Mouse (Mus musculus): ENCODE results near the gene Peg10. TPM values are rescaled to one million over a fixed set of nuclear protein-coding genes. Genes with fewer than 3 reads are reported as not detected.
"Not testable (repeated sequence)": the region's sequence is repeated elsewhere in the genome, so short reads cannot be mapped to it uniquely, and the experiment has no call there.

Peg10 gene
- total RNA-seq, 2 experiments from 2014 or later = 10.7 to 11.6 TPM

GRCm38 (mm10) chr6:4746036-4746695 is 940 bp upstream of the Peg10 start:
- DNase-seq (ENCODE audit: extremely low spot score in 1 of 2, low spot score in 2 of 2) = peak in 1 of 2 experiments; percentile 45
- intact Hi-C loops (cut with DNase I) = loop anchor here (5.0 to 10.0 kb wide), 4 partner anchors 159 to 1231 kb away; partner anchors contain the start of gene Ppp1r9a

- intact Hi-C loops (cut with DNase I) = loop anchor here (5.0 to 10.0 kb wide), 4 partner anchors 157 to 1233 kb away; partner anchors contain the start of gene Ppp1r9a
- DNase-seq (ENCODE audit: extremely low spot score in 1 of 2, low spot score in 2 of 2) = peak; percentile 35 to 40
These were observed 785 bp downstream of the Peg10 start for GRCm38 (mm10) chr6:4747677-4748505.

- DNase-seq (ENCODE audit: extremely low spot score in 1 of 2, low spot score in 2 of 2) = no peak
- intact Hi-C loops (cut with DNase I) = loop anchor here (5.0 to 10.0 kb wide), 4 partner anchors 156 to 1234 kb away; partner anchors contain the start of gene Ppp1r9a
These were observed 1.4 kb downstream of the Peg10 start for GRCm38 (mm10) chr6:4748506-4748961.

GRCm38 (mm10) chr6:4749091-4749490 is 2.0 kb downstream of the Peg10 start:
- DNase-seq (ENCODE audit: extremely low spot score in 1 of 2, low spot score in 2 of 2) = peak; percentile 91 to 97
- intact Hi-C loops (cut with DNase I) = loop anchor here (5.0 to 10.0 kb wide), 4 partner anchors 156 to 1234 kb away; partner anchors contain the start of gene Ppp1r9a

- intact Hi-C loops (cut with DNase I) = no loop called here
- no peak for DNase-seq (ENCODE audit: extremely low spot score in 1 of 2, low spot score in 2 of 2)
These were observed 4.2 kb downstream of the Peg10 start for GRCm38 (mm10) chr6:4751355-4751754.

GRCm38 (mm10) chr6:4754286-4754685 is 7.2 kb downstream of the Peg10 start:
- intact Hi-C loops (cut with DNase I) = no loop called here

GRCm38 (mm10) chr6:4754886-4755285 is 7.8 kb downstream of the Peg10 start:
- intact Hi-C loops (cut with DNase I) = no loop called here
- DNase-seq (ENCODE audit: extremely low spot score in 1 of 2, low spot score in 2 of 2) = no peak

More at GRCm38 (mm10) chr6:4754286-4754685, 7.2 kb downstream of the Peg10 start:
- no peak for DNase-seq (ENCODE audit: extremely low spot score in 1 of 2, low spot score in 2 of 2)

- intact Hi-C loops (cut with DNase I); DNase-seq (ENCODE audit: extremely low spot score in 1 of 2, low spot score in 2 of 2): not testable (repeated sequence)
These were observed 14.5 kb downstream of the Peg10 start for GRCm38 (mm10) chr6:4761415-4762142.

GRCm38 (mm10) chr6:4762252-4762651 is 15.1 kb downstream of the Peg10 start:
- no peak for DNase-seq (ENCODE audit: extremely low spot score in 1 of 2, low spot score in 2 of 2)
- intact Hi-C loops (cut with DNase I) = no loop called here

- intact Hi-C loops (cut with DNase I) = no loop called here
- DNase-seq (ENCODE audit: extremely low spot score in 1 of 2, low spot score in 2 of 2) = no peak
These were observed 49.2 kb downstream of the Peg10 start for GRCm38 (mm10) chr6:4796281-4796680.

GRCm38 (mm10) chr6:4797317-4797716 is 50.2 kb downstream of the Peg10 start:
- DNase-seq (ENCODE audit: extremely low spot score in 1 of 2, low spot score in 2 of 2); intact Hi-C loops (cut with DNase I): not testable (repeated sequence)

- intact Hi-C loops (cut with DNase I) = no loop called here
- no peak for DNase-seq (ENCODE audit: extremely low spot score in 1 of 2, low spot score in 2 of 2)
These were observed 51.3 kb downstream of the Peg10 start for GRCm38 (mm10) chr6:4798382-4798781.

- intact Hi-C loops (cut with DNase I) = no loop called here
These were observed 52.3 kb downstream of the Peg10 start for GRCm38 (mm10) chr6:4799359-4799758.

GRCm38 (mm10) chr6:4806981-4807380 is 59.9 kb downstream of the Peg10 start:
- intact Hi-C loops (cut with DNase I) = no loop called here
- DNase-seq (ENCODE audit: extremely low spot score in 1 of 2, low spot score in 2 of 2) = no peak

More at GRCm38 (mm10) chr6:4799359-4799758, 52.3 kb downstream of the Peg10 start:
- DNase-seq (ENCODE audit: extremely low spot score in 1 of 2, low spot score in 2 of 2) = no peak

Other genes with a start within 250 kb of the Peg10 start
- gene Col1a2, start 242.5 kb upstream of the Peg10 start, total RNA-seq (2021) = 10 to 100 TPM; 47.2 to 53.0 TPM
- 10 to 100 TPM; 53.0 to 63.8 TPM for gene Casd1, start 146.5 kb upstream of the Peg10 start, total RNA-seq (2021)
- 10 to 100 TPM; 30.0 to 30.1 TPM for gene Sgce, start 99 bp upstream of the Peg10 start, total RNA-seq (2021)
- 100 to 1,000 TPM; 123 to 128 TPM for gene Ppp1r9a, start 155.6 kb downstream of the Peg10 start, total RNA-seq (2021)

All from left cerebral cortex, postnatal 10 days (tissue).